Comparison of ENCODE assay signal across 23 mouse cellular contexts in genomic region chr13:64197899-64198298, GRCm38 (mm10).
"Had no signal": no experiment of that assay in that cellular context is flagged by ENCODE, and none has a peak within 500 bp of the region (broad histone marks: within the 10 kb centered on the region; RNA-seq: fewer than 3 reads in every experiment).

No protein-coding gene starts in this region.

- ATAC-seq: hindbrain, postnatal 0 days; intestine, embryonic 16.5 days; liver, embryonic 12.5 days had no signal

- H3K4me1 ChIP-seq: hindbrain, embryonic 13.5 days; hindbrain, embryonic 15.5 days; limb, embryonic 15.5 days; liver, embryonic 12.5 days had no signal

- H3K4me2 ChIP-seq: heart, embryonic 12.5 days; hindbrain, embryonic 13.5 days; hindbrain, embryonic 15.5 days; limb, embryonic 13.5 days; limb, embryonic 15.5 days; liver, embryonic 12.5 days had no signal

- DNase-seq: gastrocnemius, adult 2 months; gastrocnemius, postnatal 10 days; gastrocnemius, postnatal 25 days; heart, adult 18-20 months; heart, postnatal 10 days; heart, postnatal 4 days; kidney, adult 11 months; kidney, adult 8-10 months; kidney, postnatal 14 days; kidney, postnatal 36 days; layer of hippocampus, adult 9-11 months; layer of hippocampus, postnatal 36 days; left cerebral cortex, postnatal 4 days had no signal

- H3K4me3 ChIP-seq: gastrocnemius, adult 2 months; heart, embryonic 10.5 days; heart, embryonic 12.5 days; hindbrain, embryonic 13.5 days; hindbrain, embryonic 15.5 days; limb, embryonic 13.5 days; limb, embryonic 15.5 days; liver, embryonic 12.5 days had no signal

- H3K9ac ChIP-seq: heart, embryonic 12.5 days; hindbrain, embryonic 13.5 days; hindbrain, embryonic 15.5 days; limb, embryonic 13.5 days; limb, embryonic 15.5 days; liver, embryonic 12.5 days had no signal

- H3K9me3 ChIP-seq: heart, embryonic 10.5 days; heart, embryonic 12.5 days; hindbrain, embryonic 13.5 days; hindbrain, embryonic 15.5 days; limb, embryonic 13.5 days; limb, embryonic 15.5 days; liver, embryonic 12.5 days had no signal

- H3K27ac ChIP-seq: gastrocnemius, adult 2 months; heart, embryonic 10.5 days; hindbrain, embryonic 13.5 days; hindbrain, embryonic 15.5 days; hindbrain, postnatal 0 days; kidney, postnatal 0 days; limb, embryonic 13.5 days; limb, embryonic 15.5 days; liver, embryonic 12.5 days had no signal

- H3K36me3 ChIP-seq: hindbrain, embryonic 15.5 days had no signal

- H3K27me3 ChIP-seq: heart, embryonic 12.5 days; hindbrain, embryonic 13.5 days; hindbrain, embryonic 15.5 days; limb, embryonic 13.5 days; limb, embryonic 15.5 days; liver, embryonic 12.5 days had no signal
